Mouse (Mus musculus) neural tube, embryonic 15.5 days (tissue): ENCODE measurements around the gene Nampt. TPM values are rescaled to one million over a fixed set of nuclear protein-coding genes. Genes with fewer than 3 reads are reported as not detected.
A peak's percentile ranks its signal among the peaks of the same experiment; 100 is the strongest.
"Not testable (repeated sequence)": the region's sequence is repeated elsewhere in the genome, so short reads cannot be mapped to it uniquely, and the experiment has no call there.

Experiments used
- ATAC-seq: fragments of 200-750 bp; cut with Nextera tagmentation; 2 replicates; pipeline ENCODE4 v1.8.0; 2017; ENCODE audit warnings: mild to moderate bottlenecking, moderate TSS enrichment, moderate library complexity; ENCODE audit not compliant: low FRiP score
- H3K27ac ChIP-seq: fragments of 300-500 bp; sonication (generic); replicated peaks from 2 replicates; pipeline ENCODE4 v1.5.1; 2015; ENCODE audit warnings: mild to moderate bottlenecking, inconsistent platforms
- H3K27me3 ChIP-seq: fragments of 300-500 bp; sonication (generic); replicated peaks from 2 replicates; pipeline ENCODE4 v1.6.1; 2015; ENCODE audit warnings: inconsistent platforms
- H3K36me3 ChIP-seq: fragments of 300-500 bp; sonication (generic); 2 replicates; pipeline ENCODE4 v1.6.1; 2015; ENCODE audit warnings: inconsistent platforms
- H3K4me1 ChIP-seq: fragments of 300-500 bp; sonication (generic); 2 replicates; pipeline ENCODE4 v1.6.1; 2015; ENCODE audit warnings: inconsistent platforms
- H3K4me2 ChIP-seq: fragments of 300-500 bp; sonication (generic); 2 replicates; pipeline ENCODE4 v1.6.1; 2015; ENCODE audit warnings: inconsistent platforms, mild to moderate bottlenecking, moderate library complexity
- H3K4me3 ChIP-seq: fragments of 300-500 bp; sonication (generic); replicated peaks from 2 replicates; pipeline ENCODE4 v1.5.1; 2015; ENCODE audit warnings: mild to moderate bottlenecking, inconsistent platforms
- H3K9ac ChIP-seq: fragments of 300-500 bp; sonication (generic); replicated peaks from 2 replicates; pipeline ENCODE4 v1.6.1; 2015; ENCODE audit warnings: mild to moderate bottlenecking, inconsistent platforms
- H3K9me3 ChIP-seq: fragments of 300-500 bp; sonication (generic); replicated peaks from 2 replicates; pipeline ENCODE4 v1.6.1; 2016; ENCODE audit warnings: inconsistent platforms
- WGBS: fragments of 180-500 bp; shearing (Covaris S2); methylation state at CpG from one replicate; pipeline ENCODE4 v1.1.7; 2015; ENCODE audit warnings: mixed read lengths; 5-methylcytosine and 5-hydroxymethylcytosine counted together
- polyA plus RNA-seq: library from polyadenylated mRNA; unstranded; fragments of >200 nt; fragmentation: Nextera tagmentation; extraction: Ambion mirVana; gene quantifications from 2 replicates; pipeline ENCODE4 v1.2.1, GENCODE M21; 2015

Gene Nampt
- polyA plus RNA-seq, 1 experiment from 2014 or later: 29.3 TPM

DNA sequence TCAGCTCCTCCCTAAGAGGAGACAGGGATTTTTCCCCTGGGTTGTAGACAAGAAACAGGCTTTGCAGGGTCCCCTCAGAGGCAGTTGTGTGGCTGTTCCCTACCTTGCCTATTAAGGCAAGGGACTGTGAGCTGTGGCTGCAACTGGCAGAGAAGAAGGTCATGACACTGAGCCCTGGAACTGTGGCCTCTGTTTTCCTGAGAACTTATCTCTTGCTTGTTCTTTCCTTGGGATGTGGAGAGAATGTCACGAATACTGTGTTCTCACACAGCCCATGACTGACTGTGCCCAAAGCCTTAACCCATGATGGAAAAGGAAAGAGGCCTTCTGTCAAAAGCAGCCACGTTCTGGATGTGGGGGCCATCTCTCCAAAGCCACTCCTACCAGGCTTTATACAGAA, 65.7 kb downstream of the Nampt start:
- H3K4me3 ChIP-seq: no peak overlapping the region
- H3K4me1 ChIP-seq: no peaks in the 10 kb centered on the region
- WGBS: 78% methylated on average over 2 of the region's 2 CpGs
- no peak for ATAC-seq
- H3K27ac ChIP-seq: no peak overlapping the region
- no peaks in the 10 kb centered on the region for H3K36me3 ChIP-seq
- no peak overlapping the region for H3K9ac ChIP-seq
- H3K27me3 ChIP-seq: no peaks in the 10 kb centered on the region
- no peaks in the 10 kb centered on the region for H3K9me3 ChIP-seq
- H3K4me2 ChIP-seq: no peak overlapping the region

GRCm38 (mm10) chr12:32886353-32886752, 67.0 kb downstream of the Nampt start:
- no peaks in the 10 kb centered on the region for H3K36me3 ChIP-seq
- no peak overlapping the region for H3K27ac ChIP-seq

DNA sequence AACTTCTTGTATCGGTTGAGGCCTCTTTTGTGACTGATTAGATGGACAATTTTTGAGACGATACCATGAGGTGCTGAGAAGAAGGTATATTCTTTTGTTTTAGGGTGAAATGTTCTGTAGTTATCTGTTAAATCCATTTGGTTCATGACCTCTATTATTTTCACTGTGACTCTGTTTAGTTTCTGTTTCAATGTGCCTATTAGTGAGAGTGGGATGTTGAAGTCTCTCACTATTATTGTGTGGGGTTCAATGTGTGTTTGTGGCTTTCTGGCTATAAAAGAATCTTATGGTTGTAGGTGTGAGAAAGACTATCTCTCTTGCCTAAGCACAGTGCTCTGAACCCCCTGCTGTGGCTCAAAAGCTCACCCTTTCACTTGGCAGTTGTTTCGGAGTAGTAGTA, 68.9 kb downstream of the Nampt start:
- Histone ChIP-seq H3K4me2 (no peak overlapping the region), H3K27ac (no peak overlapping the region), H3K9me3 (no peaks in the 10 kb centered on the region), H3K36me3 (no peaks in the 10 kb centered on the region), H3K27me3 (no peaks in the 10 kb centered on the region), H3K4me1 (peaks cover under 1% of the 10 kb centered on the region; the same call in 1 of the 2 replicates), H3K4me3 (no peak overlapping the region), H3K9ac (no peak overlapping the region)
- 96% methylated on average over 3 of the region's 3 CpGs for WGBS
- no peak for ATAC-seq

More at GRCm38 (mm10) chr12:32886353-32886752, 67.0 kb downstream of the Nampt start:
- Histone ChIP-seq H3K27me3 (no peaks in the 10 kb centered on the region), H3K4me2 (no peak overlapping the region), H3K9me3 (no peaks in the 10 kb centered on the region), H3K4me3 (no peak overlapping the region), H3K4me1 (no peaks in the 10 kb centered on the region), H3K9ac (no peak overlapping the region)
- ATAC-seq: no peak
- WGBS: 89% methylated on average over 2 of the region's 2 CpGs

- Histone ChIP-seq H3K9me3 (no peaks in the 10 kb centered on the region), H3K36me3 (no peaks in the 10 kb centered on the region), H3K4me2 (no peak overlapping the region), H3K27me3 (no peaks in the 10 kb centered on the region), H3K4me1 (peaks cover 3% of the 10 kb centered on the region; the same call in 1 of the 2 replicates), H3K4me3 (no peak overlapping the region), H3K27ac (no peak overlapping the region), H3K9ac (no peak overlapping the region)
- no peak for ATAC-seq
- 93% methylated on average over 5 of the region's 5 CpGs for WGBS
These were observed 70.5 kb downstream of the Nampt start for GRCm38 (mm10) chr12:32889846-32890245.

DNA sequence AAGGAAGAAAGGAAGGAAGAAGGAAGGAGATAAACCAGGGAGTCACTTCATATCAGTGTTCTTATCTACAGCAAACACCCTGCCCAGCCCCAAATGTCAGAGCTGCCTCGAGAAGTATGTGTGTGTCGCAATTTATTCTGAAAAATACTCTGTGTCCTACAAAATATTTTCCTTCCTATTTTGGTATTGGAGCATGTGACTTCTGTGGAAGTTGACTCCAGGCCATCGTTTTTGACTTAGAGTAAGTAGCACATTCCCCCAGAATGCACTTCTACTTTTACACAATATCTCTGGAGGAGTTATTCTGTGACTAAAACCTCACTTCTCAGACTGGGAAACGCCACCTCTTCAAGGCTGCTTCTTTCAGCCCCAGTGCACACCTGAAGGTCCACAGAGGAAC, 71.1 kb downstream of the Nampt start:
- no peak overlapping the region for H3K9ac ChIP-seq
- H3K9me3 ChIP-seq: no peaks in the 10 kb centered on the region
- H3K36me3 ChIP-seq: no peaks in the 10 kb centered on the region
- no peak for ATAC-seq
- H3K4me3 ChIP-seq: no peak overlapping the region
- 84% methylated on average over 4 of the region's 4 CpGs for WGBS
- no peak overlapping the region for H3K4me2 ChIP-seq
- H3K27me3 ChIP-seq: no peaks in the 10 kb centered on the region
- H3K4me1 ChIP-seq: peaks cover 5% of the 10 kb centered on the region; the same call in 1 of the 2 replicates
- no peak overlapping the region for H3K27ac ChIP-seq

DNA sequence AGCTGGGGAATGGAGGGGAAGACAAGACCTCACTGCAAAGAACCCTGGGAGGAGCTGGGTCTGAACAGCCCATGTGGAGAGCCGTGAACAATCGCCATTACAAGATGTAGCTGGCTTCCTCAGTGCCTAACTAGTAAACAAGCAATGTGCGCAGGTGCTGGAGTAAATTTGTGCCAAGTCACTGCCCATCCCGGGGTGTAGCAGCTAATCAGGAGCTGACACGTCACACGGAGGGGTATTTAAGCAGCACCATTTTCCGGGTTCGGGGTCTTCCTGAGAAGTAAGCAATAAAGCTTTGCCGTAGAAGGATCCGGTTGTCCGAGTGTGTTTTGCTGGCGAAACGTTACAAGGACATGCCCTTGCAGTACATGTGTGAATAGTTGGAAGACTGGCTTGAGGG, 71.9 kb downstream of the Nampt start:
- not testable (repeated sequence) for H3K9me3 ChIP-seq, H3K9ac ChIP-seq, H3K36me3 ChIP-seq, H3K27ac ChIP-seq, H3K4me1 ChIP-seq, ATAC-seq, H3K4me2 ChIP-seq, H3K27me3 ChIP-seq, H3K4me3 ChIP-seq
- WGBS: 88% methylated on average over 13 of the region's 13 CpGs

GRCm38 (mm10) chr12:32893212-32893611, 73.9 kb downstream of the Nampt start:
- no peaks in the 10 kb centered on the region for H3K9me3 ChIP-seq
- no peak overlapping the region for H3K4me2 ChIP-seq
- H3K9ac ChIP-seq: no peak overlapping the region
- no peaks in the 10 kb centered on the region for H3K27me3 ChIP-seq
- H3K36me3 ChIP-seq: no peaks in the 10 kb centered on the region
- H3K27ac ChIP-seq: no peak overlapping the region
- peaks cover 10% of the 10 kb centered on the region for H3K4me1 ChIP-seq
- no peak for ATAC-seq
- 45% methylated on average over 12 of the region's 12 CpGs for WGBS
- H3K4me3 ChIP-seq: no peak overlapping the region

- WGBS: 90% methylated on average over 1 of the region's 1 CpGs
- Histone ChIP-seq H3K4me1 (peaks cover 10% of the 10 kb centered on the region), H3K4me2 (no peak overlapping the region), H3K9ac (no peak overlapping the region), H3K27ac (no peak overlapping the region), H3K4me3 (no peak overlapping the region), H3K27me3 (no peaks in the 10 kb centered on the region), H3K36me3 (no peaks in the 10 kb centered on the region), H3K9me3 (no peaks in the 10 kb centered on the region)
- peak; percentile 10; the same call in 1 of the 2 replicates for ATAC-seq
These were observed 76.5 kb downstream of the Nampt start for GRCm38 (mm10) chr12:32895806-32896205.

GRCm38 (mm10) chr12:32896496-32896895, 77.2 kb downstream of the Nampt start:
- H3K4me2 ChIP-seq: no peak overlapping the region
- H3K36me3 ChIP-seq: no peaks in the 10 kb centered on the region
- no peaks in the 10 kb centered on the region for H3K27me3 ChIP-seq
- no peak for ATAC-seq
- peaks cover 10% of the 10 kb centered on the region for H3K4me1 ChIP-seq
- no peak overlapping the region for H3K4me3 ChIP-seq
- WGBS: 80% methylated on average over 7 of the region's 7 CpGs
- H3K27ac ChIP-seq: no peak overlapping the region
- no peak overlapping the region for H3K9ac ChIP-seq
- no peaks in the 10 kb centered on the region for H3K9me3 ChIP-seq

DNA sequence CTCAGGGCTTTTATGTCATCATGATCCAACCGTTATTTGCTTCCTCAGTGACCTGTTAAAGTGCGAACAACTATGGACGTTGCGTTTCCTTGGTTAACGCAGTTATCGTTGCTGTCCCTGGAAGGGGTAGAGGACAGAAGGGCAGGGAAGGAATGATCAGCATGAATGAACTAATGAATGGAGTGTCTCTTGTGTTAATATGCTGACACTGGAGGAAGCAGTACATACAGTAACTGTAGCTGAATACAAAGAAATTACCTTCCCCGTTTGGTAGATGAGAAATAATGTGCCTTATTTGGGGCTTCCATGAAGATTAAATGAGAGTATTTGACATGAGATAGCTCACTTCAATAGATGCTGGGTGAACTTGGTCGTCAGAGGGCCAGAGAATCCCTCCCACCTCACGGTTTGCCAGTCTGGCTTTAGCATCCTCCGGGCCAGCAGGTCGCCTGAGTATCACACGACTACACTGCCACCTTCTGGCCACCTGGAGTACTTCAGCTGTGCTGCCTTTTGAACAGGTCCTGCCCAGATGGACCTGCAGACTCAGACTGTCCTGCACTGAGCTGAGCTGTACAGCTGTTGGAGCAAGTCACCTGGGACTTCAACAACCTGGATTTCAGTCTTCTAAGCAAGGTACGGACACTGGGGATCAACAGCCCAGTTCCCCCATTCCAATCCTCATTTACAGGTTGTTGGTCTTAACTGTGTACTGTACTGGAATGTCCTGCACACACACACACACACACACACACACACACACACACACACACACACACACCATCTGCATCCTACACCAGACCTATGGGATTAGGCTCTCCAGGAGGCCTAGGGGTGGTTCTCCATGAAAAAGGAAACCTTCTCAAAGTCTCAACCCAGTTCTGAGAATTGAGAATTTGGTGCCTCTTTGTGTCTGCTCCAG, 78.1 kb downstream of the Nampt start:
- no peak overlapping the region for H3K4me3 ChIP-seq
- H3K9me3 ChIP-seq: no peaks in the 10 kb centered on the region
- ATAC-seq: peak; percentile 80
- H3K36me3 ChIP-seq: no peaks in the 10 kb centered on the region
- peaks cover 10% of the 10 kb centered on the region for H3K4me1 ChIP-seq
- no peak overlapping the region for H3K27ac ChIP-seq
- H3K27me3 ChIP-seq: no peaks in the 10 kb centered on the region
- H3K9ac ChIP-seq: no peak overlapping the region
- WGBS: 47% methylated on average over 13 of the region's 13 CpGs
- no peak overlapping the region for H3K4me2 ChIP-seq

GRCm38 (mm10) chr12:32901005-32901404, 81.7 kb downstream of the Nampt start:
- no peak for ATAC-seq
- H3K4me3 ChIP-seq: no peak overlapping the region
- H3K4me2 ChIP-seq: no peak overlapping the region
- H3K36me3 ChIP-seq: no peaks in the 10 kb centered on the region
- no peaks in the 10 kb centered on the region for H3K9me3 ChIP-seq
- H3K27ac ChIP-seq: no peak overlapping the region
- WGBS: 88% methylated on average over 3 of the region's 3 CpGs
- no peak overlapping the region for H3K9ac ChIP-seq
- H3K4me1 ChIP-seq: peaks cover 5% of the 10 kb centered on the region; the same call in 1 of the 2 replicates
- no peaks in the 10 kb centered on the region for H3K27me3 ChIP-seq
